Mouse (Mus musculus) lung, postnatal 0 days (tissue): Measurements from ENCODE around the gene Fgfr4.

Experiments used
- CTCF ChIP-seq: IDR thresholded peaks from 2 replicates; pipeline ENCODE4 v1.5.1; 2016; ENCODE audit warnings: antibody characterized with exemption, mild to moderate bottlenecking
- EP300 ChIP-seq: IDR thresholded peaks from 2 replicates; pipeline ENCODE4 v1.6.1; 2016; ENCODE audit warnings: antibody characterized with exemption, mild to moderate bottlenecking, control low read depth

DNA sequence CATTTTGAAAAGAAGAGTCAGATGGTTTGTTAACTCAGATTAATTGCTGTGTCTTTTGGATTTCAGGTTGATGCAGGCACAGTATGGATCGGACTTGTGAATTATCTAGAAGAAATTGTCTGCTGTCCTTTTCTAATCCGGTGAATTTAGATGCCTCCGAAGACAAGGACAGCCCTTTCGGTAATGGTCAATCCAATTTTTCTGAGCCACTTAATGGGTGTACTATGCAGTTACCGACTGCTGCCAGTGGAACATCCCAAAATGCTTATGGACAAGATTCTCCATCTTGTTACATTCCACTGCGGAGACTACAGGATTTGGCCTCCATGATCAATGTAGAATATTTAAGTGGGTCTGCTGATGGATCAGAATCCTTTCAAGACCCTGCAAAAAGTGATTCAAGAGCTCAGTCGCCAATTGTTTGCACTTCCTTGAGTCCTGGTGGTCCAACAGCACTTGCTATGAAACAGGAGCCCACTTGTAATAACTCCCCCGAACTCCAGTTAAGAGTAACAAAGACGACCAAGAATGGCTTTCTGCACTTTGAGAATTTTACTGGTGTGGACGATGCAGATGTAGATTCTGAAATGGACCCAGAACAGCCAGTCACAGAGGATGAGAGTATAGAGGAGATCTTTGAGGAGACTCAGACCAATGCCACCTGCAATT is 60.8 kb downstream of the Fgfr4 start:
- no peak for TF ChIP-seq CTCF
- no peak for TF ChIP-seq EP300
